Mouse (Mus musculus) forebrain, embryonic 14.5 days (tissue): Measurements from ENCODE around the gene Acvr1. TPM values are rescaled to one million over a fixed set of nuclear protein-coding genes. Genes with fewer than 3 reads are reported as not detected.

Source experiments
- ATAC-seq: fragments of 200-750 bp; cut with Nextera tagmentation; 2 replicates; pipeline ENCODE4 v1.8.0; 2017; ENCODE audit warnings: mild to moderate bottlenecking, moderate library complexity
- DNase-seq: peaks from one replicate; pipeline ENCODE4 v3.0.0-alpha.2; 2015; ENCODE audit warnings: low spot score
- H3K27ac ChIP-seq: fragments of 300-500 bp; sonication (generic); 2 replicates; pipeline ENCODE4 v1.5.1; 2014; ENCODE audit warnings: low read depth, mild to moderate bottlenecking, control low read depth, low read length, moderate library complexity
- H3K27me3 ChIP-seq: fragments of 300-500 bp; sonication (generic); replicated peaks from 2 replicates; pipeline ENCODE4 v1.6.1; 2014; ENCODE audit warnings: low read length, control low read depth, mixed read lengths; ENCODE audit not compliant: control insufficient read depth, insufficient read depth
- H3K36me3 ChIP-seq: fragments of 300-500 bp; sonication (generic); 2 replicates; pipeline ENCODE4 v1.6.1; 2014; ENCODE audit warnings: low read length, control low read depth; ENCODE audit not compliant: control insufficient read depth, insufficient read depth
- H3K4me1 ChIP-seq: fragments of 300-500 bp; sonication (generic); 2 replicates; pipeline ENCODE4 v1.6.1; 2014; ENCODE audit warnings: antibody characterized with exemption, low read length, control low read depth; ENCODE audit not compliant: control insufficient read depth, insufficient read depth
- H3K4me2 ChIP-seq: fragments of 300-500 bp; sonication (generic); 2 replicates; pipeline ENCODE4 v1.6.1; 2014; ENCODE audit warnings: mild to moderate bottlenecking, control low read depth, low read length
- H3K4me3 ChIP-seq: fragments of 300-500 bp; sonication (generic); 2 replicates; pipeline ENCODE4 v1.5.1; 2014; ENCODE audit warnings: low read depth, low read length, control low read depth
- H3K9ac ChIP-seq: fragments of 300-500 bp; sonication (generic); 2 replicates; pipeline ENCODE4 v1.6.1; 2014; ENCODE audit warnings: mild to moderate bottlenecking, low read length, control low read depth, moderate library complexity
- H3K9me3 ChIP-seq: fragments of 300-500 bp; sonication (generic); replicated peaks from 2 replicates; pipeline ENCODE4 v1.6.1; 2016; ENCODE audit warnings: low read length, control low read depth, mixed read lengths; ENCODE audit not compliant: control insufficient read depth
- WGBS: fragments of 180-500 bp; shearing (Covaris S2); extraction: QIAGEN DNeasy Blood & Tissue Kit; methylation state at CpG from one replicate; pipeline ENCODE4 v1.1.7; 2014; 5-methylcytosine and 5-hydroxymethylcytosine counted together
- polyA plus RNA-seq: library from polyadenylated mRNA; unstranded; fragments of >200 nt; fragmentation: Nextera tagmentation; extraction: Ambion mirVana; gene quantifications from 2 replicates; pipeline ENCODE4 v1.2.1, GENCODE M21; 2014

Gene Acvr1
- polyA plus RNA-seq, 1 experiment from 2014 or later, result 8.7 TPM

DNA sequence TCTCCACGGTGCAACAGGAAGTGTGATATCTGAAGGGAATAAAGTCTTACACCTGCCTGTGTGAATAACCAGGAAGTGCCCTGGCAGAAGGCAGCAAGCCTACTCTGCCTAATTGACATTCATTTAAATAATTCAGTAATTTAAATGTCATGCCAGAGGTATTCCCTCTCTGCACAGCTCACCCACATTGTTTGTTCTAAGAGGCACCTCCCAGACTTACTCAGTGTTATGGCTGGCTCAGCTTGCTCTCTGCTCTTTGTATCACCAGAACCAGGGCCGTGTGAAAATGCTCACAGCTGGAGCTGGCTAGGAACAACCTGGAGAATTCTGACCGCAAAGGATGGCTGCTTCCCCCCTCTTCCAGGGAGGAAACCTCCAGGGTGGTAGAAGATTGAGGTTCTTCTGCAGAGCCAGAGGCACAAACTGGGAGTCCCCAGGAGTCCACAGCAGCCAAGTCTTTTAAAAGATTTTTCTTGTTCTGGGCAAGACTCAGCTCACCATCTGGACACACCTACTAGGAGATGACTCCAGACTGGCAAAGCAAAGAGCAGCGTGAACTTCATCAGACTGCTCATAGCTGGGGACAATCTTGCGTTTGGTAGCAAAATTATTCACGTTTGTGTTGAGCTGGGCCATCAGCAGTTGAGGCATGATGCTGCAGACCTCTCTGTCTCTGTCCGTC is 82.5 kb downstream of the Acvr1 start:
- Histone ChIP-seq H3K4me2 (no peak overlapping the region), H3K27ac (peak overlapping the region; percentile 29; the same call in 1 of the 2 replicates)
- ATAC-seq, result peak; percentile 40

DNA sequence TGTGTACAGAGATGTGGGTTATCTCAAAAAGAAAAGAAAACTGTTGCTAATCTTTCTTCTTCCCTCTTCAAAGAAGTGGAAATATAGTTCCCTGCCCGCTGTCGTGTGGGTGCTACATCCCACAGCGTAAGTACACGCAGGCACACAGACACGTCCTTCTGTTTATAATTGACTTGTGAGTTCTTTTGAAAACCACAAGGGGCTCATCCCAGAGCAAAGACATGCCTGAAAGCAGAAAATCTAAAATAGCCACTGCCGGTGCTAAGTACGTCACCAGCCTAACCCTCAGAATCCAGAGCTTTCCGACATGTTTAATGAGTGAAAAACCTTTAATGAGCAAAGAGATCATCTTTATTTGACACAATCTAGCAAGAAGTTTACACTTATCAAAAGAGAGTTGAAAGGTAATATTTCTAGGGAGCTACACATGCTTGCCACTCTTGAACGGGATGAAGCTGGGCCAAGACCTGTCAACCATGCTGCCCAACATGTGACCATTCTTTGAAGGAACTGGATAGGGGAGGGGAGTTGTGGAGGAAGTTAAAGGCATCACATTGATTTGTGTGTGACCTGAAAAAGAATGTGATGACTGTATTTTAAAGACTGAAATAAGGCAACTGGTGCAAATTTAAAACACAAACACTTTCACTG is 85.4 kb downstream of the Acvr1 start:
- H3K4me3 ChIP-seq, result no peak overlapping the region
- H3K9ac ChIP-seq, result no peak overlapping the region
- H3K9me3 ChIP-seq, result no peaks in the 10 kb centered on the region
- H3K27ac ChIP-seq, result no peak overlapping the region
- no peaks in the 10 kb centered on the region for H3K27me3 ChIP-seq
- H3K4me1 ChIP-seq, result peaks cover 18% of the 10 kb centered on the region
- DNase-seq (no peak), ATAC-seq (no peak)
- peaks cover 4% of the 10 kb centered on the region; the same call in 1 of the 2 replicates for H3K36me3 ChIP-seq
- WGBS, result 83% methylated on average over 9 of the region's 9 CpGs
- H3K4me2 ChIP-seq, result no peak overlapping the region

More for the DNA sequence above, 82.5 kb downstream of the Acvr1 start:
- WGBS, result 46% methylated on average over 7 of the region's 7 CpGs
- peaks cover 25% of the 10 kb centered on the region for H3K4me1 ChIP-seq
- no peaks in the 10 kb centered on the region for H3K36me3 ChIP-seq
- H3K27me3 ChIP-seq, result no peaks in the 10 kb centered on the region
- no peak overlapping the region for H3K9ac ChIP-seq
- H3K9me3 ChIP-seq, result no peaks in the 10 kb centered on the region
- peak; percentile 41 for DNase-seq
- no peak overlapping the region for H3K4me3 ChIP-seq

DNA sequence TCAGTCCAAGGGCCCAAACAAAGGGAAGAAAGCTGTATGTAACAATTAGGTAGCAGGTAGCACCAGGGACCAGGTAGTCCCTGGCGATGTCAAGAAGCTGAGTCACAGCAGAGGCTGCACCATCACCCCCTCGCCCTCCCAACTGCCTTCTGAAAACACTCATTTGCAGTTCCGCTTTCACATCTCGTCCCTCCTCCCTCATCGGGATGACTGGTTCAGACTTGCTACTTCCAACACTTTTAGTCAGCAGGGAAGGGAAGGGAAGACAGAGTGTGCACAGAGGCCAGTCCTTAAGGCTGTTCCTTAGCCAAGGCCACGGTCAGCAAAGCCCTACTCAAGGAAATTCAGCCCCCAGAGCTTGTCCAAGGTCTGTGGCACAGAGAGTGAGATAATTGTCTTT is 86.2 kb downstream of the Acvr1 start:
- no peak overlapping the region for H3K4me2 ChIP-seq
- no peaks in the 10 kb centered on the region for H3K27me3 ChIP-seq
- DNase-seq, result no peak
- peaks cover 16% of the 10 kb centered on the region for H3K4me1 ChIP-seq
- no peak for ATAC-seq
- WGBS, result 76% methylated on average over 6 of the region's 6 CpGs
- no peak overlapping the region for H3K27ac ChIP-seq
- H3K36me3 ChIP-seq, result peaks cover 4% of the 10 kb centered on the region; the same call in 1 of the 2 replicates
- no peak overlapping the region for H3K9ac ChIP-seq
- H3K4me3 ChIP-seq, result no peak overlapping the region
- no peaks in the 10 kb centered on the region for H3K9me3 ChIP-seq

DNA sequence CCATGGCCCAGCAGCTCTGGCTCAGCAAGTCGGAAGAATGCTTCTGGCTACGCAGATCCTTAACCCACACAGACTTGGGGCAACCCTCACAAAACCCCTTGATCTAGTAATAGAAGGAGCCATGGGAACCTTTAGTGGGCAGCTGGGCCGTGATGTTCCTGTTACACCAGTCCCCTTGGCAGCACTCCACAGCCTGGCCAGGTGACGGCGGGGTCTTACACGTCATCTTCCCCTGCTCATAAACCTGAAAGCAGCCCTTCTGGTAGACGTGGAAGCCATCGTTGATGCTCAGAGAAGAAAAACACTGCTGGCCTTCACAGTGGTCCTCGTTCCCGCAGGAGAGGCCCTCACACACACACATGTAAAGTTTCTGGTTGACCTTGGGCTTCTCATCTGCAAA is 87.4 kb downstream of the Acvr1 start:
- no peaks in the 10 kb centered on the region for H3K9me3 ChIP-seq
- H3K4me2 ChIP-seq, result no peak overlapping the region
- no peak overlapping the region for H3K9ac ChIP-seq
- no peak overlapping the region for H3K4me3 ChIP-seq
- no peak for ATAC-seq
- no peak for DNase-seq
- H3K4me1 ChIP-seq, result peaks cover 14% of the 10 kb centered on the region
- WGBS, result 89% methylated on average over 10 of the region's 10 CpGs
- H3K36me3 ChIP-seq, result peaks cover 4% of the 10 kb centered on the region; the same call in 1 of the 2 replicates
- H3K27ac ChIP-seq, result no peak overlapping the region
- H3K27me3 ChIP-seq, result no peaks in the 10 kb centered on the region

DNA sequence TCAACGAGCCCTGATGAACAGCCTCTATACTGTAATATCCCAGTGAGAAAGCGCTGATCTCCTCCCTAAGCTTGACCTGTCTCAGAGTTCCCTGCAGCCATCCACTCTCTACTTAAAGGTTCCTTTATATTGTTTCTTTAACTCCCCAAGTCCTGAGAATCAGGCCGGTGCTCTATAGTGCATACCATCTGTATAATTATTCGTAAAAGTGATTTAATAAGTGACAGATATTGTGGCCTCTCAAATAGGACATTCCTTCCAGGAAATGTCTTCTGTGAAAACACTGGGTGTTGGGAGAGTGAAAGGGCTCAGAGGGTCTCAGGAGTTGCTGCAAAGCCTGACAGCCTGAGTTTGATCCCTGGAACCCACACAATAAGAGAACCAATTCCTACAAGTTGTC is 88.8 kb downstream of the Acvr1 start:
- H3K9me3 ChIP-seq, result no peaks in the 10 kb centered on the region
- DNase-seq (no peak), ATAC-seq (no peak)
- no peak overlapping the region for H3K9ac ChIP-seq
- peaks cover 10% of the 10 kb centered on the region; the same call in 1 of the 2 replicates for H3K4me1 ChIP-seq
- WGBS, result 87% methylated on average over 4 of the region's 4 CpGs
- no peaks in the 10 kb centered on the region for H3K27me3 ChIP-seq
- no peak overlapping the region for H3K27ac ChIP-seq
- H3K36me3 ChIP-seq, result peaks cover 7% of the 10 kb centered on the region; the same call in 1 of the 2 replicates
- H3K4me3 ChIP-seq, result no peak overlapping the region
- no peak overlapping the region for H3K4me2 ChIP-seq

DNA sequence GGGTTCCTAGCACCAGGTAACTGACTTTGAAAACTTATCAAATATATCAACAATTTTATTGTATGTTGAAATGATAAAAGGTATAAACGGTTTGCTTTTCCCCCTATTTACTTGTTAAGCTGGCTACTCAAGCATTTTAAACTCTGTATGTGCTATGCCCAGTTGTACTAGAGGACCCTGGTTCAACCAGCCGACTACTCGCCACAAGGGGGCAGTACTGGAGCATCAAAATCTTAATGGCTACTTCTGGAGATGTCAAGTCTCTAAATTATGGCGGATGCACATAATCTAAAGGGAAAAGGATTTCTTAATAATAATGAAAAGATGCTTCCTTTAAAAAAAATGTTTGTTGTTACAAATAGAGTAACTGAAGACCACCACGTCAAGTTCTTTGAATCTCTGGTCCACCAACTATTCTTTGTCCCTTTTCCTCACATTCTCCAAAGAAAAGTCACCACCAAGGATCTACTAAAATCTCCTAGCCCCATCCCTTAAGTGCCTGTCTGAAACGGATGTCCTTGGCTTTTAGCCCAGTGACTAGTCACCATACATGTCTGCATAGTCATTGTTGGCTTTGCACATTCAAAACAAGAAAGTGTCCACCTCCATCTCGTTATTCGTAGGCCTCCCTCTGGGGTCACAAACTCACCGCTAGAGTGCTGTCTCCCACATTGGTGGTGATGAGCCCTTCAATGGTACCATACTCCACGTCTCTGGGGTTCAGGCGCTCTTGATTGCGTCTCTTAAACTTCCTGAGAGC is 89.8 kb downstream of the Acvr1 start:
- Histone ChIP-seq H3K9ac (no peak overlapping the region), H3K9me3 (no peaks in the 10 kb centered on the region)
- peak; percentile 73 for ATAC-seq

DNA sequence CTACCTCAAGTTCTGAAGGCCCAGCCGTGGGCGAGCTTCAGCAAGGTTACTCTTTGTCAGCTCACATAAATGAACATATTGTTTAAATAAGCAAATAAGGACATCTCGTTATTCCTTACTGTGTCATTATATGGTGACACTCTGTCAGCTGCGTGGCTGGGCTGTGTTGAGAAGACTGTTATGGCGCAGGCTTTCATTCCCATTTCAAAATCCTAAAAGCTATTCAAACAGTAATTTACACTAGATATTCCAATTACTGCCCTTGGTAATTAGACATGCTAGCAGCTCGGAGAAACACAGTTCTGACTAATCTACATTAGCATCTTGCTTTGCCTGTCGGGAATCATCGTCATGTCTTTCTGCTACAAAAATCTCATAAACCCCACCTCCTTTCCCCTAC is 91.4 kb downstream of the Acvr1 start:
- Histone ChIP-seq H3K9ac (no peak overlapping the region), H3K27ac (peak overlapping the region; percentile 44; the same call in 1 of the 2 replicates), H3K27me3 (no peaks in the 10 kb centered on the region), H3K36me3 (peaks cover 20% of the 10 kb centered on the region), H3K4me3 (no peak overlapping the region), H3K9me3 (no peaks in the 10 kb centered on the region), H3K4me2 (no peak overlapping the region), H3K4me1 (peaks cover 10% of the 10 kb centered on the region; the same call in 1 of the 2 replicates)
- peak; percentile 70 for ATAC-seq
- DNase-seq, result peak; percentile 66
- WGBS, result 14% methylated on average over 8 of the region's 8 CpGs

More for the DNA sequence above, 89.8 kb downstream of the Acvr1 start:
- H3K4me1 ChIP-seq, result peaks cover 10% of the 10 kb centered on the region; the same call in 1 of the 2 replicates
- no peak overlapping the region for H3K4me2 ChIP-seq
- peak; percentile 89 for DNase-seq
- H3K27me3 ChIP-seq, result no peaks in the 10 kb centered on the region
- WGBS, result 59% methylated on average over 12 of the region's 12 CpGs
- H3K27ac ChIP-seq, result no peak overlapping the region
- no peak overlapping the region for H3K4me3 ChIP-seq
- peaks cover 12% of the 10 kb centered on the region; the same call in 1 of the 2 replicates for H3K36me3 ChIP-seq

DNA sequence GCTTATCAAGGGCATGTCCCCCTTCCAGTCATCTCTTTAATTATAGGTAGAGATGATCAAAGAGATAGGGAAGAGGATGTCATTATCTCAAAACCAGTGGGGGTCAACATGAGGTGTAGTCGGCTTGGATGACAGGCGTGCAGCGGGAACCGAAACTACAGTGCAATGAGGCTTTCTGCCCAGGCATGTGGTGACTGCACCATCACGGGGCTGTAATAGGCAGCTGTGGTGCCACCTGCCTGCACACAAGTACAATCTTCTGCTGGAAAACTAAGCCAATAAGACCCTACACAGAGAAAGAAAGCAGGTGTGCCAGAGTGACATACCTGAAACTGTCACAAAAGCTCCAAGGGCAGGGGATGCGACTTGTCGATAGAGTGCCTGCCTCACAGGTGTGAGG is 96.7 kb downstream of the Acvr1 start:
- ATAC-seq (no peak), DNase-seq (no peak)
- Histone ChIP-seq H3K36me3 (peaks cover 49% of the 10 kb centered on the region), H3K9me3 (no peaks in the 10 kb centered on the region; the same call in 1 of the 2 replicates), H3K4me3 (no peak overlapping the region), H3K27ac (no peak overlapping the region), H3K4me2 (no peak overlapping the region), H3K27me3 (no peaks in the 10 kb centered on the region), H3K9ac (no peak overlapping the region), H3K4me1 (peaks cover 3% of the 10 kb centered on the region; the same call in 1 of the 2 replicates)
- 94% methylated on average over 7 of the region's 7 CpGs for WGBS
